Mouse (Mus musculus): ENCODE results near the gene Mlxip. TPM values are rescaled to one million over a fixed set of nuclear protein-coding genes. Genes with fewer than 3 reads are reported as not detected.

Gene Mlxip
- polyA plus RNA-seq, 1 experiment from 2014 or later = 10.5 TPM

- ATAC-seq (ENCODE audit: low FRiP score, low TSS enrichment) (no peak), DNase-seq (ENCODE audit: low spot score) (no peak)
- WGBS = 90% methylated on average over 7 of the region's 7 CpGs
- Histone ChIP-seq H3K4me3 (ENCODE audit: low read depth, low read length) (no peak overlapping the region), H3K36me3 (ENCODE audit: control insufficient read depth, insufficient read depth, low read length) (peaks cover 38% of the 10 kb centered on the region), H3K4me1 (replicated peaks; ENCODE audit: control insufficient read depth, insufficient read depth) (no peaks in the 10 kb centered on the region), H3K4me2 (replicated peaks; ENCODE audit: low read depth) (no peak overlapping the region), H3K9ac (ENCODE audit: low read length) (no peak overlapping the region), H3K27me3 (ENCODE audit: control insufficient read depth, insufficient read depth, low read length) (no peaks in the 10 kb centered on the region), H3K27ac (replicated peaks) (no peak overlapping the region), H3K9me3 (ENCODE audit: control insufficient read depth, low read length) (no peaks in the 10 kb centered on the region)
- TF ChIP-seq CTCF (IDR thresholded peaks at IDR 0.05; ENCODE audit: low read depth) = no peak
- TF ChIP-seq EP300 (optimal IDR thresholded peaks at IDR 0.05) = no peak
Observed at GRCm38 (mm10) chr5:123451886-123452285, 57.3 kb downstream of the Mlxip start.

GRCm38 (mm10) chr5:123461420-123461819 lies 66.8 kb downstream of the Mlxip start:
- 52% methylated on average over 5 of the region's 5 CpGs for WGBS
- no peaks in the 10 kb centered on the region for H3K27me3 ChIP-seq (ENCODE audit: control insufficient read depth, insufficient read depth, low read length)
- ATAC-seq (ENCODE audit: low FRiP score, low TSS enrichment) (no peak), DNase-seq (ENCODE audit: low spot score) (no peak)
- H3K9me3 ChIP-seq (ENCODE audit: control insufficient read depth, low read length) = no peaks in the 10 kb centered on the region
- H3K4me1 ChIP-seq (replicated peaks; ENCODE audit: control insufficient read depth, insufficient read depth) = no peaks in the 10 kb centered on the region
- TF ChIP-seq CTCF (IDR thresholded peaks at IDR 0.05; ENCODE audit: low read depth) = no peak
- TF ChIP-seq EP300 (optimal IDR thresholded peaks at IDR 0.05) = no peak
- no peak overlapping the region for H3K4me2 ChIP-seq (replicated peaks; ENCODE audit: low read depth)
- no peak overlapping the region for H3K27ac ChIP-seq (replicated peaks)
- no peak overlapping the region for H3K9ac ChIP-seq (ENCODE audit: low read length)
- no peak overlapping the region for H3K4me3 ChIP-seq (ENCODE audit: low read depth, low read length)
- no peaks in the 10 kb centered on the region for H3K36me3 ChIP-seq (ENCODE audit: control insufficient read depth, insufficient read depth, low read length)

- no peaks in the 10 kb centered on the region for H3K27me3 ChIP-seq (ENCODE audit: control insufficient read depth, insufficient read depth, low read length)
- no peak for DNase-seq (ENCODE audit: low spot score)
- H3K9me3 ChIP-seq (ENCODE audit: control insufficient read depth, low read length) = no peaks in the 10 kb centered on the region
- TF ChIP-seq EP300 (optimal IDR thresholded peaks at IDR 0.05) = no peak
- TF ChIP-seq CTCF (IDR thresholded peaks at IDR 0.05; ENCODE audit: low read depth) = no peak
- no peak for ATAC-seq (ENCODE audit: low FRiP score, low TSS enrichment)
- no peak overlapping the region for H3K4me3 ChIP-seq (ENCODE audit: low read depth, low read length)
- H3K4me2 ChIP-seq (replicated peaks; ENCODE audit: low read depth) = no peak overlapping the region
- H3K36me3 ChIP-seq (ENCODE audit: control insufficient read depth, insufficient read depth, low read length) = no peaks in the 10 kb centered on the region
- no peaks in the 10 kb centered on the region for H3K4me1 ChIP-seq (replicated peaks; ENCODE audit: control insufficient read depth, insufficient read depth)
- H3K27ac ChIP-seq (replicated peaks) = no peak overlapping the region
- H3K9ac ChIP-seq (ENCODE audit: low read length) = no peak overlapping the region
- 86% methylated on average over 1 of the region's 1 CpGs for WGBS
Observed at GRCm38 (mm10) chr5:123464638-123465037, 70.0 kb downstream of the Mlxip start.

GRCm38 (mm10) chr5:123470784-123471400 lies 76.3 kb downstream of the Mlxip start:
- 0 out of 2 replicates have a peak overlapping the region, but pooled peaks have one; percentile 4 for H3K9ac ChIP-seq (ENCODE audit: low read length)

GRCm38 (mm10) chr5:123473817-123474216 lies 79.2 kb downstream of the Mlxip start:
- no peak for ATAC-seq (ENCODE audit: low FRiP score, low TSS enrichment)
- H3K9ac ChIP-seq (ENCODE audit: low read length) = no peak overlapping the region
- no peaks in the 10 kb centered on the region for H3K27me3 ChIP-seq (ENCODE audit: control insufficient read depth, insufficient read depth, low read length)
- no peak overlapping the region for H3K4me2 ChIP-seq (replicated peaks; ENCODE audit: low read depth)
- TF ChIP-seq EP300 (optimal IDR thresholded peaks at IDR 0.05) (no peak), CTCF (IDR thresholded peaks at IDR 0.05; ENCODE audit: low read depth) (no peak)
- DNase-seq (ENCODE audit: low spot score) = no peak
- no peak overlapping the region for H3K4me3 ChIP-seq (ENCODE audit: low read depth, low read length)
- 75% methylated on average over 5 of the region's 5 CpGs for WGBS
- no peak overlapping the region for H3K27ac ChIP-seq (replicated peaks)
- no peaks in the 10 kb centered on the region for H3K4me1 ChIP-seq (replicated peaks; ENCODE audit: control insufficient read depth, insufficient read depth)
- no peaks in the 10 kb centered on the region for H3K36me3 ChIP-seq (ENCODE audit: control insufficient read depth, insufficient read depth, low read length)
- H3K9me3 ChIP-seq (ENCODE audit: control insufficient read depth, low read length) = no peaks in the 10 kb centered on the region

More at GRCm38 (mm10) chr5:123470784-123471400, 76.3 kb downstream of the Mlxip start:
- no peaks in the 10 kb centered on the region for H3K9me3 ChIP-seq (ENCODE audit: control insufficient read depth, low read length)
- DNase-seq (ENCODE audit: low spot score) (no peak), ATAC-seq (ENCODE audit: low FRiP score, low TSS enrichment) (no peak)
- H3K36me3 ChIP-seq (ENCODE audit: control insufficient read depth, insufficient read depth, low read length) = no peaks in the 10 kb centered on the region
- no peaks in the 10 kb centered on the region for H3K27me3 ChIP-seq (ENCODE audit: control insufficient read depth, insufficient read depth, low read length)
- H3K4me1 ChIP-seq (replicated peaks; ENCODE audit: control insufficient read depth, insufficient read depth) = no peaks in the 10 kb centered on the region
- H3K27ac ChIP-seq (replicated peaks) = no peak overlapping the region
- 9% methylated on average over 10 of the region's 10 CpGs for WGBS
- no peak for TF ChIP-seq EP300 (optimal IDR thresholded peaks at IDR 0.05)
- no peak for TF ChIP-seq CTCF (IDR thresholded peaks at IDR 0.05; ENCODE audit: low read depth)
- H3K4me2 ChIP-seq (replicated peaks; ENCODE audit: low read depth) = peak overlapping the region; percentile 36
- no peak overlapping the region for H3K4me3 ChIP-seq (ENCODE audit: low read depth, low read length)

GRCm38 (mm10) chr5:123487659-123488395 lies 93.2 kb downstream of the Mlxip start:
- Histone ChIP-seq H3K27ac (replicated peaks) (no peak overlapping the region), H3K4me1 (replicated peaks; ENCODE audit: control insufficient read depth, insufficient read depth) (no peaks in the 10 kb centered on the region), H3K4me2 (replicated peaks; ENCODE audit: low read depth) (no peak overlapping the region), H3K4me3 (ENCODE audit: low read depth, low read length) (no peak overlapping the region), H3K36me3 (ENCODE audit: control insufficient read depth, insufficient read depth, low read length) (no peaks in the 10 kb centered on the region; the same call in 1 of the 2 replicates), H3K27me3 (ENCODE audit: control insufficient read depth, insufficient read depth, low read length) (no peaks in the 10 kb centered on the region), H3K9ac (ENCODE audit: low read length) (no peak overlapping the region), H3K9me3 (ENCODE audit: control insufficient read depth, low read length) (no peaks in the 10 kb centered on the region)
- DNase-seq (ENCODE audit: low spot score) = no peak
- TF ChIP-seq CTCF (IDR thresholded peaks at IDR 0.05; ENCODE audit: low read depth) = no peak
- TF ChIP-seq EP300 (optimal IDR thresholded peaks at IDR 0.05) = no peak
- ATAC-seq (ENCODE audit: low FRiP score, low TSS enrichment) = no peak
- WGBS = 76% methylated on average over 11 of the region's 11 CpGs

Data from stomach, postnatal 0 days (tissue).